7 mouse cellular contexts compared by ENCODE assay signal in the genomic region with DNA sequence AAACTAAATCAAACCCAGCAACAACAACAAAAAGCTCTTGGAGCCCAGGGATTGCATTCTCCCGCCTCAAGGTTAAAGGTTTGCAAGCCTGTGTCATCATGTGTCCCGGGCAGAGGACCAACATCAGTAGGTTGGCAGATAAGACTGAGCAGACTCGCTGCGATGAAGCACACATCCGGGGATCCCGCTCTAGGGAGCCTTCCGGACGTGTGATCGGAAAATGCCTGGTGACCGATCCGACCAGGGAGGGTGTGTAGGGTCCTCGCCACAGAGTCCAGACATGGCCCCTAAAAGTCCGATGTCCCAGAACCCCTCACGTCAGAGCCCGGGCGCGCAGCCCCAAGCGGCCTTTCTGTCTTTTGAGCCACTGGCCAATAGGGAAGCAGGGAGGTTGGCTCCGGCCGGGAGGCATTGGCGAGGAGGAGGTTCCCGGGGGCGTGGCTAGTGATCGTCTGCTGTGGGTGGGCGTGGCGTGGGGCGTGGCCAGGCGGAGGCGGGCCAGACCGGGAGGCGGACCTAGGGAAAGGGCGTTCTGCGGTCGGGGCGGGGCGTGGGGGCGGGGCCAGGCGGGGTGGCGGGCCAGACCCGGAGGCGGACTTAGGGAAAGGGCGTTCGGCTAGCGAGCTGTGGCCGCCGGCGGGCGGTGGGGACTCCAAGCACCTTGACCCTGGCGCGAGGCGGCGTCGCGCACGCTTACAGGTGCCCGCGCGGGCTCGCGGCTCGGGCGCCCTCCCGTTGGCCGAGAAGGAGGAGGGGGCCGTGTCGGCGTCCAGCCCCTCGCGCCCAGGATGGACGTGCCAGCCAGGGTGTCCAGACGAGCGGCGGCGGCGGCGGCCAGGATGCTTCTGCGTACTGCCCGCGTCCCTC. TPM values are rescaled to one million over a fixed set of nuclear protein-coding genes. Genes with fewer than 3 reads are reported as not detected.
DNase-seq lines count a peak whose midpoint lies in the region; ATAC-seq and TF ChIP-seq lines count a peak whose summit lies in the region.

A gene (plus strand): TSS at position 582 of the 867 bp plus-strand sequence.

- peak within 1 kb of the TSS; percentile 83 for H3K4me3 ChIP-seq in embryonic facial prominence, embryonic 10.5 days
- H3K4me3 ChIP-seq in intestine, postnatal 0 days (ENCODE audit: low read depth, low read length): peak within 1 kb of the TSS; percentile 84
- peak within 1 kb of the TSS; percentile 69 for H3K4me3 ChIP-seq in midbrain, embryonic 12.5 days
- H3K4me3 ChIP-seq in small intestine, adult 2 months (ENCODE audit: low read depth, low read length): peak within 1 kb of the TSS; percentile 84

- H3K4me2 ChIP-seq in intestine, postnatal 0 days (replicated peaks; ENCODE audit: low read depth): peak within 1 kb of the TSS; percentile 97
- peak within 1 kb of the TSS; percentile 64 for H3K4me2 ChIP-seq in midbrain, embryonic 12.5 days (replicated peaks)

- peak; percentile 99 for DNase-seq in adrenal gland, postnatal 10 days
- peak; percentile 100 for DNase-seq in embryonic facial prominence, embryonic 10.5 days (ENCODE audit: low spot score)
- peak; percentile 88 for DNase-seq in gonadal fat pad, adult 2 months (ENCODE audit: low read depth)
- peak; percentile 99 for DNase-seq in left cerebral cortex, postnatal 4 days

- no peak for TF ChIP-seq CTCF in intestine, postnatal 0 days (IDR thresholded peaks at IDR 0.05; ENCODE audit: low read depth)
- TF ChIP-seq CTCF in small intestine, adult 2 months (IDR thresholded peaks at IDR 0.05; ENCODE audit: extremely low read depth, insufficient read length, insufficient replicate concordance, low read depth, low read length): no peak

- H3K27me3 ChIP-seq in embryonic facial prominence, embryonic 10.5 days (replicated peaks; ENCODE audit: low read depth, poor library complexity, severe bottlenecking): peaks cover 21% of the 10 kb centered on the region
- no peaks in the 10 kb centered on the region for H3K27me3 ChIP-seq in intestine, postnatal 0 days (replicated peaks; ENCODE audit: control insufficient read depth, insufficient read depth, low read length)
- peaks cover 12% of the 10 kb centered on the region for H3K27me3 ChIP-seq in midbrain, embryonic 12.5 days
- no peaks in the 10 kb centered on the region for H3K27me3 ChIP-seq in small intestine, adult 2 months (ENCODE audit: control insufficient read depth, insufficient read depth, low read length)

- H3K9ac ChIP-seq in intestine, postnatal 0 days (ENCODE audit: low read depth, low read length): peak within 1 kb of the TSS; percentile 78
- peak within 1 kb of the TSS; percentile 75 for H3K9ac ChIP-seq in midbrain, embryonic 12.5 days (replicated peaks)

- intact Hi-C loops in left cerebral cortex, postnatal 4 days (cut with DNase I): no loop called here

- no peaks in the 10 kb centered on the region for H3K9me3 ChIP-seq in embryonic facial prominence, embryonic 10.5 days
- H3K9me3 ChIP-seq in intestine, postnatal 0 days (ENCODE audit: control insufficient read depth): no peaks in the 10 kb centered on the region
- H3K9me3 ChIP-seq in midbrain, embryonic 12.5 days: no peaks in the 10 kb centered on the region

- peak; percentile 73 for TF ChIP-seq POLR2A in small intestine, adult 2 months (IDR thresholded peaks at IDR 0.05; ENCODE audit: low read depth, low read length)

- peak; percentile 93 for ATAC-seq in intestine, postnatal 0 days
- peak; percentile 98 for ATAC-seq in midbrain, embryonic 12.5 days (ENCODE audit: low FRiP score, low read depth)

- peak within 1 kb of the TSS; percentile 90 for H3K27ac ChIP-seq in embryonic facial prominence, embryonic 10.5 days (replicated peaks)
- peak within 1 kb of the TSS; percentile 80 for H3K27ac ChIP-seq in intestine, postnatal 0 days (ENCODE audit: low read depth, low read length)
- peak within 1 kb of the TSS; percentile 70 for H3K27ac ChIP-seq in midbrain, embryonic 12.5 days (replicated peaks)
- peak within 1 kb of the TSS; percentile 95 for H3K27ac ChIP-seq in small intestine, adult 2 months (ENCODE audit: insufficient read depth, low read depth, low read length)

- WGBS in embryonic facial prominence, embryonic 10.5 days: under 1% methylated on average over 79 of the region's 79 CpGs
- under 1% methylated on average over 47 of the region's 79 CpGs for WGBS in intestine, postnatal 0 days
- WGBS in midbrain, embryonic 12.5 days: under 1% methylated on average over 63 of the region's 79 CpGs
- under 1% methylated on average over 78 of the region's 79 CpGs for WGBS in small intestine, adult 2 months

- H3K36me3 ChIP-seq in embryonic facial prominence, embryonic 10.5 days (replicated peaks): no peaks in the 10 kb centered on the region
- H3K36me3 ChIP-seq in intestine, postnatal 0 days (ENCODE audit: control insufficient read depth, insufficient read depth): no peaks in the 10 kb centered on the region
- no peaks in the 10 kb centered on the region for H3K36me3 ChIP-seq in midbrain, embryonic 12.5 days
- H3K36me3 ChIP-seq in small intestine, adult 2 months (ENCODE audit: control insufficient read depth, insufficient read depth, low read length): no peaks in the 10 kb centered on the region

- H3K4me1 ChIP-seq in embryonic facial prominence, embryonic 10.5 days: peaks cover 39% of the 10 kb centered on the region
- 0 out of 2 replicates have a peak, but pooled peaks cover 9% of the 10 kb centered on the region for H3K4me1 ChIP-seq in intestine, postnatal 0 days (replicated peaks; ENCODE audit: control insufficient read depth, insufficient read depth, low read length)
- peaks cover 20% of the 10 kb centered on the region for H3K4me1 ChIP-seq in midbrain, embryonic 12.5 days
- H3K4me1 ChIP-seq in small intestine, adult 2 months (ENCODE audit: control insufficient read depth, insufficient read depth, insufficient read length, low read length): peaks cover 8% of the 10 kb centered on the region; the same call in 1 of the 2 replicates

RNA-seq across cellular contexts. Expression of the gene that starts here (rescaled TPM):
- 10 to 100 TPM; 16.4 to 19.2 TPM for total RNA-seq in adrenal gland, postnatal 10 days (2021)
- 10.8 and 11.5 TPM in 2 replicates for polyA plus RNA-seq in embryonic facial prominence, embryonic 10.5 days (2016; fragmentation: Nextera tagmentation; extraction: Ambion mirVana)
- 15.6 and 17.7 TPM in 2 replicates for polyA plus RNA-seq in gonadal fat pad, adult 2 months (2012; rRNA removed)
- polyA plus RNA-seq in intestine, postnatal 0 days (2015; fragmentation: Nextera tagmentation; extraction: Ambion mirVana): 5.0 and 5.1 TPM in 2 replicates
- 1 to 10 TPM; 8.9 to 9.1 TPM for total RNA-seq in left cerebral cortex, postnatal 4 days (2021)
- 10.7 and 11.1 TPM in 2 replicates for polyA plus RNA-seq in midbrain, embryonic 12.5 days (2016; fragmentation: Nextera tagmentation; extraction: Ambion mirVana)
- 7.2 and 7.4 TPM in 2 replicates for polyA plus RNA-seq in small intestine, adult 2 months (2012; rRNA removed)

Comparison
In these comparisons a context has a peak if more than half of its experiments do, and no peak if none do; other contexts are left out.
1. Peak in every context shown above with its lines: DNase-seq, ATAC-seq, H3K4me3 ChIP-seq and H3K27ac ChIP-seq.